Mouse (Mus musculus) MEL (cell line): Measurements from ENCODE around the gene Dop1b. TPM values are rescaled to one million over a fixed set of nuclear protein-coding genes. Genes with fewer than 3 reads are reported as not detected.

Experiments
- DNase-seq: peaks from one replicate; pipeline ENCODE4 v3.0.0; 2011; ENCODE audit warnings: low read depth, low spot score
- H3K27ac ChIP-seq: 2 replicates; pipeline ENCODE4 v1.5.1; 2012; ENCODE audit warnings: low read depth, mild to moderate bottlenecking, control low read depth, low read length, moderate library complexity; ENCODE audit not compliant: control insufficient read depth
- H3K27me3 ChIP-seq, 2 experiments: fragments of 150-350 bp in 1 of 2; sonication (generic) in 1 of 2; 2 replicates each; pipeline ENCODE4 v1.6.1; 2012; ENCODE audit warnings: low read length in 2 of 2, mild to moderate bottlenecking in 2 of 2, improper control_type of control experiment in 1 of 2, moderate library complexity in 1 of 2; ENCODE audit not compliant: insufficient read depth in 2 of 2, control insufficient read depth in 1 of 2
- H3K36me3 ChIP-seq, 2 experiments: 2 replicates each; pipeline ENCODE4 v1.6.1; 2012 to 2014; ENCODE audit warnings: low read length in 2 of 2, improper control_type of control experiment in 1 of 2, inconsistent platforms in 1 of 2, mild to moderate bottlenecking in 1 of 2; ENCODE audit not compliant: insufficient read depth in 2 of 2, control insufficient read depth in 1 of 2
- H3K4me1 ChIP-seq, 2 experiments: fragments of 150-350 bp in 1 of 2; sonication (generic) in 1 of 2; 2 replicates each; pipeline ENCODE4 v1.6.1; 2012; ENCODE audit warnings: low read length in 2 of 2, improper control_type of control experiment in 1 of 2, mild to moderate bottlenecking in 1 of 2; ENCODE audit not compliant: insufficient read depth in 2 of 2, control insufficient read depth in 1 of 2
- H3K4me3 ChIP-seq, 2 experiments: fragments of 150-350 bp in 1 of 2; sonication (generic) in 1 of 2; 2 replicates each; pipeline ENCODE4 v1.5.1; 2012; ENCODE audit warnings: low read depth in 2 of 2, low read length in 2 of 2, mild to moderate bottlenecking in 2 of 2, moderate library complexity in 2 of 2, control low read depth in 1 of 2, improper control_type of control experiment in 1 of 2; ENCODE audit not compliant: control insufficient read depth in 1 of 2, insufficient read depth in 1 of 2
- H3K79me2 ChIP-seq: 2 replicates; pipeline ENCODE4 v1.6.1; 2012; ENCODE audit warnings: mild to moderate bottlenecking, low read length, moderate library complexity; ENCODE audit not compliant: control insufficient read depth, poor library complexity, insufficient read depth
- H3K9ac ChIP-seq: 2 replicates; pipeline ENCODE4 v1.6.1; 2012; ENCODE audit warnings: low read depth, mild to moderate bottlenecking, control low read depth, low read length, moderate library complexity; ENCODE audit not compliant: control insufficient read depth, poor library complexity, severe bottlenecking
- H3K9me3 ChIP-seq: fragments of 150-350 bp; sonication (generic); replicated peaks from 2 replicates; pipeline ENCODE4 v1.6.1; 2012; ENCODE audit warnings: mild to moderate bottlenecking, low read length, improper control_type of control experiment, moderate library complexity; ENCODE audit not compliant: insufficient read depth
- BHLHE40 ChIP-seq: IDR thresholded peaks from 2 replicates; pipeline ENCODE4 v1.6.1; 2012; ENCODE audit warnings: low read depth, mild to moderate bottlenecking, inconsistent platforms, low read length, improper control_type of control experiment, borderline replicate concordance
- CHD1 ChIP-seq: IDR thresholded peaks from 2 replicates; pipeline ENCODE4 v1.6.1; 2012; ENCODE audit warnings: low read depth, mild to moderate bottlenecking, inconsistent platforms, low read length, improper control_type of control experiment
- E2F4 ChIP-seq: IDR thresholded peaks from 2 replicates; pipeline ENCODE4 v1.6.1; 2011; ENCODE audit warnings: low read depth, low read length, improper control_type of control experiment, borderline replicate concordance
- ELF1 ChIP-seq: IDR thresholded peaks from 2 replicates; pipeline ENCODE4 v1.6.1; 2014; ENCODE audit warnings: low read depth, mild to moderate bottlenecking, inconsistent platforms, low read length, improper control_type of control experiment, moderate library complexity
- EP300 ChIP-seq, 2 experiments: IDR thresholded peaks; 2 replicates each; pipeline ENCODE4 v1.6.1; 2011; ENCODE audit warnings: improper control_type of control experiment in 2 of 2, low read length in 2 of 2, low read depth in 1 of 2, mild to moderate bottlenecking in 1 of 2
- HCFC1 ChIP-seq: IDR thresholded peaks from 2 replicates; pipeline ENCODE4 v1.6.1; 2012; ENCODE audit warnings: low read depth, mild to moderate bottlenecking, inconsistent platforms, low read length, improper control_type of control experiment, moderate library complexity
- JUND ChIP-seq: IDR thresholded peaks from 2 replicates; pipeline ENCODE4 v1.6.1; 2011; ENCODE audit warnings: low read depth, mild to moderate bottlenecking, improper control_type of control experiment, low read length
- KAT2A ChIP-seq: conservative IDR thresholded peaks from 2 replicates; pipeline ENCODE4 v1.6.1; 2012; ENCODE audit warnings: low read depth, low read length, improper control_type of control experiment, inconsistent platforms
- MAFK ChIP-seq: IDR thresholded peaks from 2 replicates; pipeline ENCODE4 v1.6.1; 2011; ENCODE audit warnings: low read depth, mild to moderate bottlenecking, low read length, improper control_type of control experiment, borderline replicate concordance
- MAX ChIP-seq: IDR thresholded peaks from 2 replicates; pipeline ENCODE4 v1.6.1; 2011; ENCODE audit warnings: low read length, improper control_type of control experiment
- MEF2A ChIP-seq: IDR thresholded peaks from 2 replicates; pipeline ENCODE4 v1.6.1; 2014; ENCODE audit warnings: low read depth, mild to moderate bottlenecking, inconsistent platforms, low read length, improper control_type of control experiment; ENCODE audit not compliant: poor library complexity, insufficient replicate concordance, severe bottlenecking; ENCODE audit errors: extremely low read depth
- MXI1 ChIP-seq: IDR thresholded peaks from 2 replicates; pipeline ENCODE4 v1.6.1; 2011; ENCODE audit warnings: mild to moderate bottlenecking, low read depth, low read length, improper control_type of control experiment
- MYB ChIP-seq: IDR thresholded peaks from 2 replicates; pipeline ENCODE4 v1.6.1; 2011; ENCODE audit warnings: mild to moderate bottlenecking, low read depth, low read length, improper control_type of control experiment
- MYC ChIP-seq: IDR thresholded peaks from 2 replicates; pipeline ENCODE4 v1.6.1; 2011; ENCODE audit warnings: low read depth, mild to moderate bottlenecking, low read length, improper control_type of control experiment, moderate library complexity
- NELFE ChIP-seq: IDR thresholded peaks from 2 replicates; pipeline ENCODE4 v1.6.1; 2011; ENCODE audit warnings: low read depth, low read length, improper control_type of control experiment
- POLR2A ChIP-seq, 2 experiments: IDR thresholded peaks; 2 replicates each; pipeline ENCODE4 v1.6.1; 2011 to 2012; ENCODE audit warnings: low read length in 2 of 2, mild to moderate bottlenecking in 2 of 2, control low read depth in 1 of 2, improper control_type of control experiment in 1 of 2, low read depth in 1 of 2, moderate library complexity in 1 of 2; ENCODE audit not compliant: control insufficient read depth in 1 of 2, insufficient read depth in 1 of 2, poor library complexity in 1 of 2
- POLR2AphosphoS2 ChIP-seq: IDR thresholded peaks from 2 replicates; pipeline ENCODE4 v1.6.1; 2011; ENCODE audit warnings: low read length, improper control_type of control experiment
- RAD21 ChIP-seq: IDR thresholded peaks from 2 replicates; pipeline ENCODE4 v1.6.1; 2011; ENCODE audit warnings: mild to moderate bottlenecking, low read depth, low read length, improper control_type of control experiment
- RCOR1 ChIP-seq: IDR thresholded peaks from 2 replicates; pipeline ENCODE4 v1.6.1; 2012; ENCODE audit warnings: low read depth, mild to moderate bottlenecking, inconsistent platforms, low read length, improper control_type of control experiment
- SMC3 ChIP-seq: IDR thresholded peaks from 2 replicates; pipeline ENCODE4 v1.6.1; 2011; ENCODE audit warnings: low read depth, low read length, improper control_type of control experiment
- TAL1 ChIP-seq: IDR thresholded peaks from 2 replicates; pipeline ENCODE4 v1.6.1; 2012; ENCODE audit warnings: mild to moderate bottlenecking, inconsistent platforms, low read length, moderate library complexity, mixed read lengths
- UBTF ChIP-seq: IDR thresholded peaks from 2 replicates; pipeline ENCODE4 v1.6.1; 2012; ENCODE audit warnings: low read depth, mild to moderate bottlenecking, inconsistent platforms, low read length, improper control_type of control experiment, moderate library complexity, borderline replicate concordance; ENCODE audit not compliant: insufficient read depth
- USF2 ChIP-seq, 2 experiments: IDR thresholded peaks; 2 replicates each; pipeline ENCODE4 v1.6.1; 2011 to 2012; ENCODE audit warnings: improper control_type of control experiment in 2 of 2, low read length in 2 of 2, borderline replicate concordance in 1 of 2, inconsistent platforms in 1 of 2, low read depth in 1 of 2, mild to moderate bottlenecking in 1 of 2; ENCODE audit not compliant: insufficient read depth in 1 of 2
- ZC3H11A ChIP-seq: IDR thresholded peaks from 2 replicates; pipeline ENCODE4 v1.6.1; 2012; ENCODE audit warnings: low read depth, mild to moderate bottlenecking, inconsistent platforms, low read length, improper control_type of control experiment
- ZMIZ1 ChIP-seq: IDR thresholded peaks from 2 replicates; pipeline ENCODE4 v1.6.1; 2012; ENCODE audit warnings: low read depth, mild to moderate bottlenecking, inconsistent platforms, low read length, improper control_type of control experiment, moderate library complexity
- polyA plus RNA-seq, 2 experiments: library from polyadenylated mRNA; stranded (reverse) in 1 of 2; unstranded in 1 of 2; fragments of >175 nt in 1 of 2; fragments of >200 nt in 1 of 2; gene quantifications; 2 replicates each; pipeline versions ENCODE4 v1.2.1 to v1.2.4; 2012; ENCODE audit warnings: low replicate concordance in 2 of 2, low read depth in 1 of 2; ENCODE audit not compliant: insufficient read length in 2 of 2, insufficient read depth in 1 of 2, missing spikeins in 1 of 2
- total RNA-seq: library from RNA; depleted of rRNA; stranded (reverse); fragments of 300-350 nt; gene quantifications from 2 replicates; pipeline ENCODE4 v1.2.3, GENCODE M21; 2012

The Dop1b gene
- total and polyA plus RNA-seq, 3 experiments = 5.8 to 11.3 TPM; not detected in 1

- H3K36me3 ChIP-seq = no peaks in the 10 kb centered on the region
- no peak for TF ChIP-seq MAX
- TF ChIP-seq MYB = no peak
- TF ChIP-seq BHLHE40 = no peak
- TF ChIP-seq KAT2A = no peak
- TF ChIP-seq E2F4 = no peak
- TF ChIP-seq HCFC1 = no peak
- TF ChIP-seq TAL1 = no peak
- TF ChIP-seq MAFK = no peak
- TF ChIP-seq MXI1 = no peak
- no peak for TF ChIP-seq CHD1
- TF ChIP-seq ZMIZ1 = no peak
- TF ChIP-seq SMC3 = no peak
- TF ChIP-seq, all 39 proteins: peak for 0
- no peak overlapping the region for H3K9ac ChIP-seq
- H3K27ac ChIP-seq = no peak overlapping the region
- no peaks in the 10 kb centered on the region for H3K9me3 ChIP-seq
- no peaks in the 10 kb centered on the region for H3K79me2 ChIP-seq
- H3K4me3 ChIP-seq = no peak overlapping the region
- DNase-seq = no peak
- no peaks in the 10 kb centered on the region for H3K27me3 ChIP-seq
- no peaks in the 10 kb centered on the region for H3K4me1 ChIP-seq
Measured at GRCm38 (mm10) chr16:93788388-93788787, 76.7 kb downstream of the Dop1b start.

GRCm38 (mm10) chr16:93788881-93789280 is 77.2 kb downstream of the Dop1b start:
- H3K79me2 ChIP-seq = no peaks in the 10 kb centered on the region
- no peaks in the 10 kb centered on the region for H3K4me1 ChIP-seq
- no peak overlapping the region for H3K27ac ChIP-seq
- no peaks in the 10 kb centered on the region for H3K36me3 ChIP-seq
- H3K4me3 ChIP-seq = no peak overlapping the region
- no peaks in the 10 kb centered on the region for H3K27me3 ChIP-seq
- no peak for DNase-seq
- no peak overlapping the region for H3K9ac ChIP-seq
- TF ChIP-seq UBTF = no peak
- TF ChIP-seq, all 39 proteins: peak for 0
- no peaks in the 10 kb centered on the region for H3K9me3 ChIP-seq

DNA sequence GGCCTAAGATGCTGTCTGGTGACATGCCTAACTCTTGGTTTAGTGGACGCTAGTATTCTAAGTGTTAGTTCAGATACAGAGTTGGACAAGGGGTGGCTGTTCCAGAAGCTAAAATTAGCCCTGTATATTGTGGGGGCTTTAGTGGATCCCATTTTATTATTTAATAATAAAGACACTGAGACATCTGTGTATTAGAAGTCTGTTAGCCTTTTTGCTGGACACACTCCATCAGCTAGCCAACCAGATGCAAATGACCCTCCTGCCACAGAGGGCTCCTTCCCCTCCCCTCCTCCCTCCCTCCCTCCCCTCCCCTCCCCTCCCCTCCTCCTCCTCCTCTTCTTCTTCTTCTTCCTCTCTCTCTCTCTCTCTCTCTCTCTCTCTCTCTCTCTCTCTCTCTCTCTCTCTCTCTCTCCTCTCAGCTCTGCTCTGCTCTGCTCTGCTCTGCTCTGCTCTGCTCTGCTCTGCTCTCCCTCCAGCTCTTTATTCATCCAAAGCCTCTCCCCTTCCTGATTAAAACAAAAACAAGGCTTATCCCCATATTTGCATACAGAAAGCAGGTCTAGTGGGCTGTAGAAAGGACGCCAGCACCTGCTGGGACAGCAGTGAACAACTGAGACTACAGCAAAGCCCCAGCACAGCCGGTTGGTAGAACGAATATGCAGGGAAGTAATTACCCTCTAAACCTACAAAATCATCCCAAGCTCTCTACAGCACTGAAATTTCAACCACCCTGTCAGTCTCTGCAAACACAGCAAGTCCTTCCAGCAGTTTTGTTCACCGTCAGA is 78.5 kb downstream of the Dop1b start:
- H3K9ac ChIP-seq = no peak overlapping the region
- H3K36me3 ChIP-seq = no peaks in the 10 kb centered on the region
- DNase-seq = no peak
- H3K27ac ChIP-seq = no peak overlapping the region
- no peaks in the 10 kb centered on the region for H3K79me2 ChIP-seq
- H3K27me3 ChIP-seq = no peaks in the 10 kb centered on the region
- H3K4me3 ChIP-seq = no peak overlapping the region
- no peaks in the 10 kb centered on the region for H3K9me3 ChIP-seq
- H3K4me1 ChIP-seq = no peaks in the 10 kb centered on the region
- no peak for TF ChIP-seq MEF2A
- no peak for TF ChIP-seq NELFE
- TF ChIP-seq USF2 (IDR thresholded peaks at IDR 0.05; ENCODE audit: borderline replicate concordance in 1 of 2, insufficient read depth in 1 of 2, low read depth in 1 of 2, low read length in 2 of 2) = no peak
- no peak for TF ChIP-seq RAD21
- TF ChIP-seq SMC3 = no peak
- TF ChIP-seq UBTF = no peak
- no peak for TF ChIP-seq POLR2A (IDR thresholded peaks at IDR 0.05; ENCODE audit: control insufficient read depth in 1 of 2, insufficient read depth in 1 of 2, low read depth in 1 of 2, low read length in 2 of 2, poor library complexity in 1 of 2)
- TF ChIP-seq EP300 (IDR thresholded peaks at IDR 0.05; ENCODE audit: low read depth in 1 of 2, low read length in 2 of 2) = no peak
- TF ChIP-seq MAX = no peak
- TF ChIP-seq KAT2A = no peak
- TF ChIP-seq JUND = no peak
- TF ChIP-seq MYC = no peak
- no peak for TF ChIP-seq ELF1
- no peak for TF ChIP-seq MAFK
- TF ChIP-seq POLR2AphosphoS2 = no peak
- no peak for TF ChIP-seq RCOR1
- no peak for TF ChIP-seq ZC3H11A
- no peak for TF ChIP-seq ZMIZ1
